8 mouse cellular contexts compared by ENCODE assay signal in genomic region chr10:86302318-86302648, GRCm38 (mm10). TPM values are rescaled to one million over a fixed set of nuclear protein-coding genes. Genes with fewer than 3 reads are reported as not detected.
DNase-seq lines count a peak whose midpoint lies in the region; ATAC-seq and TF ChIP-seq lines count a peak whose summit lies in the region.
"Had no signal": no experiment of that assay in that cellular context is flagged by ENCODE, and none has a peak within 500 bp of the region (broad histone marks: within the 10 kb centered on the region; RNA-seq: fewer than 3 reads in every experiment).

No protein-coding gene starts in this region.

- no peaks in the 10 kb centered on the region; the same call in 1 of the 2 replicates for H3K4me1 ChIP-seq in liver, adult 2 months (ENCODE audit: control insufficient read depth, insufficient read depth, low read length)
- peaks cover 31% of the 10 kb centered on the region for H3K4me1 ChIP-seq in forebrain, embryonic 14.5 days (ENCODE audit: control insufficient read depth, insufficient read depth, low read length)
- peaks cover 40% of the 10 kb centered on the region for H3K4me1 ChIP-seq in limb, embryonic 12.5 days (replicated peaks)
- H3K4me1 ChIP-seq in olfactory bulb, adult 2 months (ENCODE audit: control insufficient read depth, insufficient read depth, low read length), result peaks cover 26% of the 10 kb centered on the region
- peaks cover 3% of the 10 kb centered on the region; the same call in 1 of the 2 replicates for H3K4me1 ChIP-seq in thymus, adult 2 months (replicated peaks; ENCODE audit: control insufficient read depth, insufficient read depth, low read length)

- H3K36me3 ChIP-seq in liver, adult 2 months (ENCODE audit: control insufficient read depth, insufficient read depth, low read length), result no peaks in the 10 kb centered on the region
- H3K36me3 ChIP-seq in forebrain, embryonic 14.5 days (ENCODE audit: control insufficient read depth, insufficient read depth, low read length), result no peaks in the 10 kb centered on the region
- peaks cover 16% of the 10 kb centered on the region for H3K36me3 ChIP-seq in limb, embryonic 12.5 days
- H3K36me3 ChIP-seq in thymus, adult 2 months (ENCODE audit: control insufficient read depth, insufficient read depth, low read length), result no peaks in the 10 kb centered on the region

- DNase-seq in liver, adult 2 months (ENCODE audit: extremely low read depth, low read depth, low spot score), result no peak
- DNase-seq in liver, result no peak
- DNase-seq in forebrain, embryonic 14.5 days (ENCODE audit: low spot score), result no peak
- DNase-seq in frontal cortex, postnatal 25 days (ENCODE audit: low spot score in 2 of 2), result no peak
- DNase-seq in thymus, adult 2 months, result no peak

- 0 out of 2 replicates have a peak, but pooled peaks cover 3% of the 10 kb centered on the region for H3K79me2 ChIP-seq in liver, adult 2 months (ENCODE audit: control insufficient read depth, insufficient read depth, low read length)

- no peak for TF ChIP-seq POLR2A in liver, adult 2 months (IDR thresholded peaks at IDR 0.05; ENCODE audit: extremely low read depth, insufficient read depth, low read length)
- TF ChIP-seq POLR2A in olfactory bulb, adult 2 months (IDR thresholded peaks at IDR 0.05; ENCODE audit: insufficient read depth, low read depth, low read length), result no peak
- TF ChIP-seq POLR2A in thymus, adult 2 months (IDR thresholded peaks at IDR 0.05; ENCODE audit: control insufficient read depth, extremely low read depth, insufficient read depth, low read length, poor library complexity), result no peak

- ATAC-seq in forebrain, embryonic 14.5 days, result no peak
- no peak for ATAC-seq in limb, embryonic 12.5 days (ENCODE audit: insufficient number of reproducible peaks, insufficient read depth, low FRiP score, low TSS enrichment, low read depth)
- ATAC-seq: activated CD4-positive, CD25-positive, alpha-beta regulatory T cell, adult 4 months had no signal

- H3K27me3 ChIP-seq in liver, adult 2 months (ENCODE audit: control insufficient read depth, insufficient read depth, low read length), result no peaks in the 10 kb centered on the region; the same call in 1 of the 2 replicates
- H3K27me3 ChIP-seq in forebrain, embryonic 14.5 days (replicated peaks; ENCODE audit: control insufficient read depth, insufficient read depth, low read length), result no peaks in the 10 kb centered on the region
- no peaks in the 10 kb centered on the region; the same call in 1 of the 2 replicates for H3K27me3 ChIP-seq in limb, embryonic 12.5 days
- peaks cover 2% of the 10 kb centered on the region; the same call in 1 of the 2 replicates for H3K27me3 ChIP-seq in thymus, adult 2 months (ENCODE audit: control insufficient read depth, insufficient read depth, low read length)

- 64% methylated on average over 4 of the region's 4 CpGs for WGBS in liver, adult 2 months
- WGBS in forebrain, embryonic 14.5 days, result 73% methylated on average over 4 of the region's 4 CpGs
- 61% methylated on average over 4 of the region's 4 CpGs for WGBS in limb, embryonic 12.5 days
- WGBS in olfactory bulb, adult 2 months, result 61% methylated on average over 4 of the region's 4 CpGs
- WGBS in thymus, adult 2 months, result 80% methylated on average over 4 of the region's 4 CpGs

- H3K9me3 ChIP-seq in forebrain, embryonic 14.5 days (replicated peaks; ENCODE audit: control insufficient read depth, low read length), result no peaks in the 10 kb centered on the region
- H3K9me3 ChIP-seq in limb, embryonic 12.5 days, result no peaks in the 10 kb centered on the region

- peak overlapping the region; percentile 98 for H3K4me2 ChIP-seq in forebrain, embryonic 14.5 days (ENCODE audit: low read length)
- peak overlapping the region; percentile 85 for H3K4me2 ChIP-seq in limb, embryonic 12.5 days

- peak overlapping the region; percentile 53 for H3K27ac ChIP-seq in liver, adult 2 months (replicated peaks; ENCODE audit: insufficient read depth, low read depth, low read length)
- 0 out of 2 replicates have a peak overlapping the region, but pooled peaks have one; percentile 27 for H3K27ac ChIP-seq in forebrain, embryonic 14.5 days (ENCODE audit: low read depth, low read length)
- H3K27ac ChIP-seq in limb, embryonic 12.5 days, result peak overlapping the region; percentile 82
- peak overlapping the region; percentile 14; the same call in 1 of the 2 replicates for H3K27ac ChIP-seq in olfactory bulb, adult 2 months (ENCODE audit: insufficient read depth, low read depth, low read length)
- no peak overlapping the region for H3K27ac ChIP-seq in thymus, adult 2 months (ENCODE audit: control insufficient read depth, insufficient read depth, low read length)

- H3K9ac ChIP-seq in liver, adult 2 months (ENCODE audit: low read depth, low read length), result peak overlapping the region; percentile 26
- no peak overlapping the region for H3K9ac ChIP-seq in forebrain, embryonic 14.5 days (ENCODE audit: low read length)
- H3K9ac ChIP-seq in limb, embryonic 12.5 days (replicated peaks), result peak overlapping the region; percentile 84

- H3K4me3 ChIP-seq in liver, adult 2 months (ENCODE audit: insufficient read depth, low read depth, low read length), result peak overlapping the region; percentile 65
- H3K4me3 ChIP-seq in forebrain, embryonic 14.5 days (ENCODE audit: low read depth, low read length), result no peak overlapping the region; the same call in 1 of the 2 replicates
- peak overlapping the region; percentile 66 for H3K4me3 ChIP-seq in limb, embryonic 12.5 days (replicated peaks)
- H3K4me3 ChIP-seq in olfactory bulb, adult 2 months (ENCODE audit: insufficient read depth, low read depth, low read length), result peak overlapping the region; percentile 48
- no peak overlapping the region for H3K4me3 ChIP-seq in thymus, adult 2 months (ENCODE audit: control insufficient read depth, insufficient read depth, low read length)

- no peak for TF ChIP-seq CTCF in liver, adult 2 months (IDR thresholded peaks at IDR 0.05; ENCODE audit: low read depth, low read length)
- no peak for TF ChIP-seq CTCF in olfactory bulb, adult 2 months (IDR thresholded peaks at IDR 0.05; ENCODE audit: insufficient read depth, low read depth, low read length)
- no peak for TF ChIP-seq CTCF in thymus, adult 2 months (IDR thresholded peaks at IDR 0.05; ENCODE audit: borderline replicate concordance, control insufficient read depth, extremely low read depth, insufficient read depth, low read length, poor library complexity)

RNA-seq across cellular contexts. Expression of gene Timp3, which starts 2.1 kb away (rescaled TPM):
- 12.8 and 17.6 TPM in 2 replicates for total RNA-seq in liver, adult 2 months (2014; rRNA removed)
- 5.2 and 5.6 TPM in 2 replicates for polyA plus RNA-seq in liver, adult 2 months (2012; rRNA removed)
- polyA plus RNA-seq in forebrain, embryonic 14.5 days (2014; fragmentation: Nextera tagmentation; extraction: Ambion mirVana), result 7.9 and 13.8 TPM in 2 replicates
- polyA plus RNA-seq in limb, embryonic 12.5 days (2016; fragmentation: Nextera tagmentation; extraction: Ambion mirVana), result 66.3 and 69.4 TPM in 2 replicates
- polyA plus RNA-seq in olfactory bulb, adult 2 months (2012; ENCODE audit: insufficient read depth, insufficient read length, low replicate concordance, missing spikeins), result 64.3 and 543 TPM in 2 replicates
- polyA plus RNA-seq in thymus, adult 2 months (2012; rRNA removed), result 30.5 and 39.7 TPM in 2 replicates
- polyA plus RNA-seq: activated CD4-positive, CD25-positive, alpha-beta regulatory T cell, adult 4 months had no signal

Comparison
In these comparisons a context has a peak if more than half of its experiments do, and no peak if none do; other contexts are left out.
1. H3K4me3 ChIP-seq: peak in liver, adult 2 months (single experiment), limb, embryonic 12.5 days (single experiment) and olfactory bulb, adult 2 months (single experiment); none in forebrain, embryonic 14.5 days (single experiment) and thymus, adult 2 months (single experiment).